Mouse (Mus musculus): Measurements from ENCODE around the gene Anp32b. TPM values are rescaled to one million over a fixed set of nuclear protein-coding genes. Genes with fewer than 3 reads are reported as not detected.
A peak's percentile ranks its signal among the peaks of the same experiment; 100 is the strongest.

Gene Anp32b
- polyA plus RNA-seq, 1 experiment from 2014 or later, result 271 TPM

- H3K4me1 ChIP-seq (ENCODE audit: control insufficient read depth, insufficient read depth, low read length), result peaks cover 18% of the 10 kb centered on the region
- H3K4me2 ChIP-seq (ENCODE audit: low read depth), result peak overlapping the region; percentile 63
- peak overlapping the region; percentile 98 for H3K27ac ChIP-seq (ENCODE audit: low read depth, low read length)
- ATAC-seq (ENCODE audit: insufficient read depth, low FRiP score, low TSS enrichment) (no peak), DNase-seq (ENCODE audit: low spot score) (no peak)
- peak overlapping the region; percentile 92 for H3K4me3 ChIP-seq (ENCODE audit: low read depth, low read length)
- peak overlapping the region; percentile 99 for H3K9ac ChIP-seq (ENCODE audit: low read length)
- 27% methylated on average over 7 of the region's 7 CpGs for WGBS
- no peaks in the 10 kb centered on the region for H3K9me3 ChIP-seq (ENCODE audit: control insufficient read depth, low read length)
- no peaks in the 10 kb centered on the region for H3K27me3 ChIP-seq (ENCODE audit: control insufficient read depth, insufficient read depth, low read length)
- H3K36me3 ChIP-seq (ENCODE audit: control insufficient read depth, insufficient read depth, low read length), result no peaks in the 10 kb centered on the region
Observed at GRCm38 (mm10) chr4:46450020-46450518, 633 bp upstream of the Anp32b start.

DNA sequence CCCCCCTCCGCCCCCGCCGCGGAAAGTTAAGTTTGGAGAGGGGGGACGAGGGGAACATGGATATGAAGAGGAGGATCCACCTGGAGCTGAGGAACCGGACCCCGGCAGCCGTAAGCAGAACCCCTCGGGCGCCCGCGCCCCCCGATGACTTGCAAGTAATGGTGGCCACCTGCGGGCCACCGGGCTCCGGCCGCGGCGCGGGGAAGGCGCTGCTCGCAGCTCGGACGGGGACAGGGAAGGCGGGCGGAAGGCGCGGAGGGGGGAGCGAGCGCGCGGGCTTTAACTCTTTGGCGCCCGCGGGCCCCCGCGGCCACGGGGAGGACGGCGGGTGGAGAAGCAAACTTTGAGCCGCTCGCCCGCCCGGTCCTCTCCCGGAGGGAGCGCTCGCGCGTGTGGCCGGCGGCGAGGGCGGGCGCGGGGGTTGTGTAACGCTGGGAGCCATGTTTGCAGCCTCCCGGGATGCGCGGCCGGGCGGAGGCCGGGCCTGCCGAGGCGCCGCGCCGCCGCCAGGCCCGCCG, 597 bp downstream of the Anp32b start:
- Histone ChIP-seq H3K4me2 (ENCODE audit: low read depth) (peak overlapping the region; percentile 80), H3K36me3 (ENCODE audit: control insufficient read depth, insufficient read depth, low read length) (no peaks in the 10 kb centered on the region), H3K27me3 (ENCODE audit: control insufficient read depth, insufficient read depth, low read length) (no peaks in the 10 kb centered on the region), H3K4me3 (ENCODE audit: low read depth, low read length) (peak overlapping the region; percentile 92), H3K9ac (ENCODE audit: low read length) (peak overlapping the region; percentile 99), H3K4me1 (ENCODE audit: control insufficient read depth, insufficient read depth, low read length) (peaks cover 18% of the 10 kb centered on the region), H3K9me3 (ENCODE audit: control insufficient read depth, low read length) (no peaks in the 10 kb centered on the region), H3K27ac (ENCODE audit: low read depth, low read length) (peak overlapping the region; percentile 98)
- DNase-seq (ENCODE audit: low spot score), result peak; percentile 72
- peak; percentile 25 for ATAC-seq (ENCODE audit: insufficient read depth, low FRiP score, low TSS enrichment)
- under 1% methylated on average over 37 of the region's 70 CpGs for WGBS

- ATAC-seq (ENCODE audit: insufficient read depth, low FRiP score, low TSS enrichment) (peak; percentile 43; the same call in 1 of the 2 replicates), DNase-seq (ENCODE audit: low spot score) (peak; percentile 83)
- H3K4me1 ChIP-seq (ENCODE audit: control insufficient read depth, insufficient read depth, low read length), result peaks cover 18% of the 10 kb centered on the region
- WGBS, result under 1% methylated on average over 69 of the region's 111 CpGs
- peak overlapping the region; percentile 99 for H3K9ac ChIP-seq (ENCODE audit: low read length)
- peak overlapping the region; percentile 98 for H3K27ac ChIP-seq (ENCODE audit: low read depth, low read length)
- no peaks in the 10 kb centered on the region for H3K27me3 ChIP-seq (ENCODE audit: control insufficient read depth, insufficient read depth, low read length)
- H3K4me3 ChIP-seq (ENCODE audit: low read depth, low read length), result peak overlapping the region; percentile 92
- no peaks in the 10 kb centered on the region for H3K36me3 ChIP-seq (ENCODE audit: control insufficient read depth, insufficient read depth, low read length)
- H3K9me3 ChIP-seq (ENCODE audit: control insufficient read depth, low read length), result no peaks in the 10 kb centered on the region
- H3K4me2 ChIP-seq (ENCODE audit: low read depth), result peak overlapping the region; percentile 80
Observed at GRCm38 (mm10) chr4:46451758-46452480, 1.2 kb downstream of the Anp32b start.

DNA sequence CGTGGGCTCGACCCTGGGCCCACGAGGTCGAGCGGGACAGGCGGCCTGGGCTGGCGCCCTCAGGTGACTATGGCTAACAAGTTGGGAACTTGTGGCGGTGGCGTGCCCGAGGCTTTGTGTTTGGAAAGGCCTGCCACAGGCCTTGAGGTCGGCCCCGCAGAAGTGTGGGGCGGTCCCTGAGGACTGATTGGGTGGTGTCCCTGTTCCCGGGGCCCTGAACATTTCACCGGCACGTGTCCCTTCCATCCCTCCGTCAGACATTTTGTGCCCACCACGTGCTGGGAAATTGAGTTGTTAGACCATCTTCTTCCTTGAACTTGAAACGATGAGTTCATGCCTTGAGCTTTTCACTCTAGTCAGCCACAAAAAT, 1.8 kb downstream of the Anp32b start:
- peak overlapping the region; percentile 80 for H3K4me2 ChIP-seq (ENCODE audit: low read depth)
- DNase-seq (ENCODE audit: low spot score) (peak; percentile 75), ATAC-seq (ENCODE audit: insufficient read depth, low FRiP score, low TSS enrichment) (peak; percentile 9; the same call in 1 of the 2 replicates)
- no peaks in the 10 kb centered on the region for H3K9me3 ChIP-seq (ENCODE audit: control insufficient read depth, low read length)
- no peaks in the 10 kb centered on the region for H3K27me3 ChIP-seq (ENCODE audit: control insufficient read depth, insufficient read depth, low read length)
- peak overlapping the region; percentile 98 for H3K27ac ChIP-seq (ENCODE audit: low read depth, low read length)
- no peaks in the 10 kb centered on the region for H3K36me3 ChIP-seq (ENCODE audit: control insufficient read depth, insufficient read depth, low read length)
- H3K9ac ChIP-seq (ENCODE audit: low read length), result peak overlapping the region; percentile 99
- H3K4me3 ChIP-seq (ENCODE audit: low read depth, low read length), result peak overlapping the region; percentile 92
- H3K4me1 ChIP-seq (ENCODE audit: control insufficient read depth, insufficient read depth, low read length), result peaks cover 18% of the 10 kb centered on the region
- 0% methylated on average over 19 of the region's 19 CpGs for whole genome bisulfite sequencing

DNA sequence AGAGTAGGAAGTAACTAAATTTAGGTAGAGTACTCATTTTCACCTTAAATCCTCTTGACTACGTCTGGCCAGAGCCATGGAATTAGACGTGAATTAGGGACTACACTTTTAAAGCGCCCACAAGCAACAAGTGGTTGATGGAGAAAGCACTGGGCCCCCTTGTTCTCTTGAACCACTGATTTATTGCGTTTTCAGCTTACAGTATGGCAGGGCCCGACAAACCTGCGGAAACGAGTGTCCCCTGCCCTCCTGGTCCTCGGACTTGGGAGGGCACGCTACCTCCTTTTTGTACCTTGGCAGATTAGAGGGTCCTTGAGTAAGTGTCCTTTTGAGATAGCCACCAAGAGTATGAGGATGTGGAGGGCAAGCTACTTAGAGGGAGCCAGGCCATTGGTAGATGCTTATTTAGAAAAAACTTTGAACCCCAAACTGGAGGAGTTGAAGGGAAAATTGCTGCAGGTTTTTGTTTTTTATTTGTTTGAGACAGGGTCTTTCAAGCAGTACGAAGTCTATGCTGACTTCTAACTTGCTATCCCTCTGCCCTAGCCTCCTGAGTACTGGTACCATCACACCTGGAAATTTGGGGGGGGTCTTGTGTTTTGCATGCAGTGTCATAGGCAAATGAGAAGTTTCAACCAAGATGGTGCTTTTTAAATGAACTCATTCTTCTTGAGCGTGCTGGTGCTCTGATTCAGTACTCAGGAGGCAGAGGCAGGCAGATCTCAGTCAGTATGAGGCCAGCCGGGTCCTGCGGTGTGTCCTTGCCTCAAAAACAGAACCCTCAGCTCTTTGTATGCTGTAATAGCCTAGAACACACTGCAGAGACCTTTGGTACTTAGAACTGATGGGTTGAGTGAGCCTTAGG, 2.4 kb downstream of the Anp32b start:
- Histone ChIP-seq H3K27me3 (ENCODE audit: control insufficient read depth, insufficient read depth, low read length) (no peaks in the 10 kb centered on the region), H3K4me2 (ENCODE audit: low read depth) (peak overlapping the region; percentile 80), H3K4me1 (ENCODE audit: control insufficient read depth, insufficient read depth, low read length) (peaks cover 18% of the 10 kb centered on the region), H3K27ac (ENCODE audit: low read depth, low read length) (0 out of 2 replicates have a peak overlapping the region, but pooled peaks have one; percentile 98), H3K9me3 (ENCODE audit: control insufficient read depth, low read length) (no peaks in the 10 kb centered on the region), H3K36me3 (ENCODE audit: control insufficient read depth, insufficient read depth, low read length) (no peaks in the 10 kb centered on the region), H3K4me3 (ENCODE audit: low read depth, low read length) (peak overlapping the region; percentile 92), H3K9ac (ENCODE audit: low read length) (peak overlapping the region; percentile 99)
- WGBS, result 37% methylated on average over 13 of the region's 13 CpGs
- DNase-seq (ENCODE audit: low spot score) (peak; percentile 25), ATAC-seq (ENCODE audit: insufficient read depth, low FRiP score, low TSS enrichment) (no peak)

- H3K4me3 ChIP-seq (ENCODE audit: low read depth, low read length), result no peak overlapping the region
- no peak overlapping the region for H3K4me2 ChIP-seq (ENCODE audit: low read depth)
Observed at GRCm38 (mm10) chr4:46454097-46454864, 3.6 kb downstream of the Anp32b start.

GRCm38 (mm10) chr4:46456762-46457161, 6.1 kb downstream of the Anp32b start:
- Histone ChIP-seq H3K9ac (ENCODE audit: low read length) (no peak overlapping the region), H3K36me3 (ENCODE audit: control insufficient read depth, insufficient read depth, low read length) (peaks cover 3% of the 10 kb centered on the region), H3K9me3 (ENCODE audit: control insufficient read depth, low read length) (no peaks in the 10 kb centered on the region), H3K4me3 (ENCODE audit: low read depth, low read length) (no peak overlapping the region), H3K27ac (ENCODE audit: low read depth, low read length) (no peak overlapping the region), H3K4me1 (ENCODE audit: control insufficient read depth, insufficient read depth, low read length) (peaks cover 11% of the 10 kb centered on the region; the same call in 1 of the 2 replicates), H3K4me2 (ENCODE audit: low read depth) (no peak overlapping the region), H3K27me3 (ENCODE audit: control insufficient read depth, insufficient read depth, low read length) (no peaks in the 10 kb centered on the region)
- no peak for ATAC-seq (ENCODE audit: insufficient read depth, low FRiP score, low TSS enrichment)
- 94% methylated on average over 4 of the region's 4 CpGs for WGBS
- no peak for DNase-seq (ENCODE audit: low spot score)

More at GRCm38 (mm10) chr4:46454097-46454864, 3.6 kb downstream of the Anp32b start:
- Histone ChIP-seq H3K27ac (ENCODE audit: low read depth, low read length) (0 out of 2 replicates have a peak overlapping the region, but pooled peaks have one; percentile 20), H3K9me3 (ENCODE audit: control insufficient read depth, low read length) (no peaks in the 10 kb centered on the region), H3K27me3 (ENCODE audit: control insufficient read depth, insufficient read depth, low read length) (no peaks in the 10 kb centered on the region), H3K4me1 (ENCODE audit: control insufficient read depth, insufficient read depth, low read length) (peaks cover 14% of the 10 kb centered on the region), H3K36me3 (ENCODE audit: control insufficient read depth, insufficient read depth, low read length) (no peaks in the 10 kb centered on the region), H3K9ac (ENCODE audit: low read length) (peak overlapping the region; percentile 10; the same call in 1 of the 2 replicates)
- WGBS, result 85% methylated on average over 5 of the region's 5 CpGs
- no peak for DNase-seq (ENCODE audit: low spot score)
- ATAC-seq (ENCODE audit: insufficient read depth, low FRiP score, low TSS enrichment), result no peak

DNA sequence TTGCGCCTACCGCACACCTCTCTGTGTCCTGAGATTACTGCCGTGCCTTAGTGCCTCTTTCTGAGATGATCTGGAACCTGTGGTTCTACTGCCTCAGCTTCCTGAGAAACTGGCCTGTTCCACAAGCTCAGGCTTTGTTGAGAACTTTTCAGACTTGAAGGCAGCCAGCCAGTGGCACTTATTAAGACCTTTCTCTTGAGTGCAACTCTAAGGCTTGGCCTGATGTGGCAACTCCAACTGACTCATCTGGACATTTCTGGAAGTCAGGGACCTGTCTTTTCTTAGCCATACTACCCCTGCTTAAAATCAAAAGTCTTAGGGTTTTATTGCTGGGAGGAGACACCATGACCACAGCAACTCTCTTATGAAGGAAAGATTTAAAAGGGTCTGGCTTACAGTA, 6.5 kb downstream of the Anp32b start:
- Histone ChIP-seq H3K4me2 (ENCODE audit: low read depth) (no peak overlapping the region), H3K27me3 (ENCODE audit: control insufficient read depth, insufficient read depth, low read length) (no peaks in the 10 kb centered on the region), H3K4me1 (ENCODE audit: control insufficient read depth, insufficient read depth, low read length) (peaks cover 11% of the 10 kb centered on the region; the same call in 1 of the 2 replicates), H3K36me3 (ENCODE audit: control insufficient read depth, insufficient read depth, low read length) (peaks cover 3% of the 10 kb centered on the region), H3K9ac (ENCODE audit: low read length) (no peak overlapping the region), H3K9me3 (ENCODE audit: control insufficient read depth, low read length) (no peaks in the 10 kb centered on the region), H3K4me3 (ENCODE audit: low read depth, low read length) (no peak overlapping the region), H3K27ac (ENCODE audit: low read depth, low read length) (no peak overlapping the region)
- no peak for ATAC-seq (ENCODE audit: insufficient read depth, low FRiP score, low TSS enrichment)
- WGBS, result 96% methylated on average over 3 of the region's 3 CpGs
- DNase-seq (ENCODE audit: low spot score), result no peak

Measured in neural tube, embryonic 11.5 days (tissue).